Mouse (Mus musculus): ENCODE data around the gene Mfap4. TPM values are rescaled to one million over a fixed set of nuclear protein-coding genes. Genes with fewer than 3 reads are reported as not detected.

Gene Mfap4
- polyA plus RNA-seq, 1 experiment: not detected

DNA sequence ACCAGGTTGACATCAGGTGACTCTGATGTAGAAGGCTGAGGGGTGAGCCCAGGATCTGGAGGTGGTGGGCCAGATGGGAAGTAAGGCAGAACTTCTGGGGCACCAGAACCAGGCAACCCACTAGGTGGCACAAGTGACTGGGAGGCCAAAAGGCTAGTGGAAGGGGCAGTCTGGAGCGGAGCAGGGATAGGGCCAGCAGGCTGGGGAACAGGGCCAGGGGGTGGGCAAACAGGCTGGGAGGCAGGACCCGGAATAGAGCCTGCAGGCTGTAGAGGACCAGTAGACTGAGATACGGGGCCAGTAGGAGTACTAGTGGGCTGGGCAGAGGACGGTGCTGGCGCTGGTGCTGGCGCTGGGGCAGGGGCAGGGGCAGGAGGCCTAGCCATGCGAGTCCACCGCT lies 4.6 kb downstream of the Mfap4 start:
- Histone ChIP-seq H3K36me3 (ENCODE audit: control insufficient read depth, insufficient read depth) (peaks cover 49% of the 10 kb centered on the region), H3K79me2 (ENCODE audit: control insufficient read depth, insufficient read depth) (peaks cover 41% of the 10 kb centered on the region), H3K27me3 (ENCODE audit: control insufficient read depth, insufficient read depth, insufficient read length) (no peaks in the 10 kb centered on the region), H3K79me3 (ENCODE audit: low read depth) (peaks cover 25% of the 10 kb centered on the region), H3ac (ENCODE audit: control insufficient read depth, insufficient read length, low read depth) (no peak overlapping the region), H3K4me3 (ENCODE audit: insufficient read depth, poor library complexity, severe bottlenecking) (no peak overlapping the region)
- TF ChIP-seq MAX (IDR thresholded peaks at IDR 0.05) (no peak), CEBPB (IDR thresholded peaks at IDR 0.05; ENCODE audit: low read depth) (no peak), USF1 (IDR thresholded peaks at IDR 0.05; ENCODE audit: low read depth) (no peak), MYOD1 (IDR thresholded peaks at IDR 0.05; ENCODE audit: control insufficient read depth, insufficient read length, low read depth) (no peak), FOSL1 (IDR thresholded peaks at IDR 0.05; ENCODE audit: insufficient read depth, low read length, poor library complexity, severe bottlenecking) (no peak), MYOG (IDR thresholded peaks at IDR 0.05; ENCODE audit: control insufficient read depth, extremely low read depth, insufficient read length) (no peak), CTCF (IDR thresholded peaks at IDR 0.05; ENCODE audit: control insufficient read depth, insufficient read depth, insufficient read length) (no peak)

DNA sequence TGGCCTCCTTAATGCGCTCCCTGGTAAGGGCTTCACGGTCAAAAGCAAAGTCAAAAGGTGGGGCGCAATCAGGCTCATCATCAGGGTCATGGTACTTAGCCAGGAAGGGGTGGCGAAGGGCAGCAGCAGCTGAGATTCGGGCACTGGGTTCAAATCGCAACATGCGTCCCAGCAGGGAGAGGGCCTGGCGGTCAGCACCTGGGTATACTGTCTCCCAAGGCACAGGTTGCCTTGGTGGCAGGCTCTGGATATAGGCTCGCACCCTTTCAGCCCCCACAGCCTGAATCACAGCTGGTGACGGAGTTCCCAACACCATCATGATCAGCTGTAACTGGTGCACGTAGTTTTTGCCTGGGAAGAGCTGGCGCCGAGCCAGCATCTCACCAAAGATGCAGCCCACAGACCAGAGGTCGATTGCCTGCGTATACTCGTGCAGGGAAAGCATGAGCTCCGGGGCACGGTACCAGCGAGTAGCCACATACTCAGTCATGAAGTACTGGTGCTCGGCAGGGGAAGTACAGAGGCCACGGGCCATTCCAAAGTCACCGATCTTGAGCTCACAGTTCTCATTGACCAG lies 5.8 kb downstream of the Mfap4 start:
- H3K36me3 ChIP-seq (ENCODE audit: control insufficient read depth, insufficient read depth): peaks cover 49% of the 10 kb centered on the region
- H3K79me2 ChIP-seq (ENCODE audit: control insufficient read depth, insufficient read depth): peaks cover 41% of the 10 kb centered on the region
- TF ChIP-seq MYOD1 (IDR thresholded peaks at IDR 0.05; ENCODE audit: control insufficient read depth, insufficient read length, low read depth) (no peak), CEBPB (IDR thresholded peaks at IDR 0.05; ENCODE audit: low read depth) (no peak), FOSL1 (IDR thresholded peaks at IDR 0.05; ENCODE audit: insufficient read depth, low read length, poor library complexity, severe bottlenecking) (no peak), MYOG (IDR thresholded peaks at IDR 0.05; ENCODE audit: control insufficient read depth, extremely low read depth, insufficient read length) (no peak), USF1 (IDR thresholded peaks at IDR 0.05; ENCODE audit: low read depth) (no peak), CTCF (IDR thresholded peaks at IDR 0.05; ENCODE audit: control insufficient read depth, insufficient read depth, insufficient read length) (no peak)
- H3ac ChIP-seq (ENCODE audit: control insufficient read depth, insufficient read length, low read depth): no peak overlapping the region
- H3K79me3 ChIP-seq (ENCODE audit: low read depth): peaks cover 25% of the 10 kb centered on the region
- no peak overlapping the region for H3K4me3 ChIP-seq (ENCODE audit: insufficient read depth, poor library complexity, severe bottlenecking)
- H3K27me3 ChIP-seq (ENCODE audit: control insufficient read depth, insufficient read depth, insufficient read length): no peaks in the 10 kb centered on the region

DNA sequence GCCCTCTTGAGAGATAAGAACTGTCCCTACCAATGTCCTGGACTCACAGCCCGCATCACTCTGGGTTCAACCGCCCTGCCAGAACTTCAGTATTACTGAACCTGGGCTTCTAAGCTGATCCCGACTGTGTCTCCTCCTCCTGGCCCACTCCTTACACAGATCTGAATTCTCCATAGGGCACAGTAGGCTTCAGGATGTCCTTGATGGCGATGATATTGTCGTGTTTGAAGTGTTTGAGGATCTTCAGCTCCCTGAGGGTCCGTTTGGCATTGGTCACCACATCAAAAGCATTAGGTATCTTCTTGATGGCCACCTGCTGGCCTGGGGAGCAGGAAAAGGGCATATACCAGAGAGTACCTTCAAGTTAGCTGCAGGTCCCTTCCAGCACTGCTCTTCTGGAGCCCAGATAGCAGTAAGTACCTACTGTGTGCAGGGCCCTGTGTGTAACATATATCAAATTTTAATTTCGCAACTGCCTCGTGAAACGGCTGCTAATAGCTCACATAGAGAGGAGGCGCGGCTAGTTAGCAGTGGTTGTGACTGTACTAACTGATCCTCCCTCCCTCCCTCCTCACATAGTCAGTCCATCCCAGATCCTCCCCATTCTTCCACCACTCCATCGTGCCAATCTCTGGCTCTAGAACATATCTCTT lies 7.6 kb downstream of the Mfap4 start:
- H3ac ChIP-seq (ENCODE audit: control insufficient read depth, insufficient read length, low read depth): no peak overlapping the region
- TF ChIP-seq CEBPB (IDR thresholded peaks at IDR 0.05; ENCODE audit: low read depth) (peak; percentile 10), MAX (IDR thresholded peaks at IDR 0.05) (no peak)
- H3K79me2 ChIP-seq (ENCODE audit: control insufficient read depth, insufficient read depth): peaks cover 41% of the 10 kb centered on the region
- H3K79me3 ChIP-seq (ENCODE audit: low read depth): peaks cover 25% of the 10 kb centered on the region
- H3K4me3 ChIP-seq (ENCODE audit: insufficient read depth, poor library complexity, severe bottlenecking): peak overlapping the region; percentile 94
- no peaks in the 10 kb centered on the region for H3K27me3 ChIP-seq (ENCODE audit: control insufficient read depth, insufficient read depth, insufficient read length)
- H3K36me3 ChIP-seq (ENCODE audit: control insufficient read depth, insufficient read depth): peaks cover 49% of the 10 kb centered on the region

DNA sequence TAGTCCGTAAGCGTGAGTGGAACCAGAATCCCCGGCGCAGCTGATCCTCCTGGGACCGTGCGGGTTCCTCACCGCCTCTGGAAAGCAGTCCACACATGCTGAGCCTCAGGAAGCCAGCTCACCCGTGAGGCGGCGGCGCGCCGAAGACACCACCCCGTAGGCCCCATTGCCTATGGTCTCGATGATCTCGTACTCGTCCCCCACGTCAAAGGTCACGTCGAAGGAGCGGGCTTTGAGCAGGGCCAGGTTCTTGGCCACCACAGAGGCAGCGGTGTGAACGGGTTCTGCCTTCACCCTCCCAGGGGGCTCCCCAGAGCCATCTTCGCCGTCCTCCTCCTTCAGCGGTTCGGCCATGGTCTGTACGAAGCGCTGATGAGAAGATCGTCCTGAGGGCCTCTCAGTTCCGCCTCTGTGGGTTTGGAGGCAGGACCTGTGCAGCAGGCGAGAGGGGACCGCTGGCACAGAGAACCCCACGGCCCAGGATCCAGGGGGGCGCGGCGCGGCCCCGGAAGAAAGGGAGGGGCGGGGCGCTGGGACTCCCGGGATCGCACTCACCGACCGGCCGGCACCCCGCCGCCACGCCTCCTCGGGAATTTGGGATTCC lies 8.4 kb downstream of the Mfap4 start:
- Histone ChIP-seq H3ac (ENCODE audit: control insufficient read depth, insufficient read length, low read depth) (peak overlapping the region; percentile 98), H3K27me3 (ENCODE audit: control insufficient read depth, insufficient read depth, insufficient read length) (no peaks in the 10 kb centered on the region), H3K4me3 (ENCODE audit: insufficient read depth, poor library complexity, severe bottlenecking) (peak overlapping the region; percentile 94), H3K79me2 (ENCODE audit: control insufficient read depth, insufficient read depth) (peaks cover 41% of the 10 kb centered on the region), H3K36me3 (ENCODE audit: control insufficient read depth, insufficient read depth) (peaks cover 42% of the 10 kb centered on the region), H3K79me3 (ENCODE audit: low read depth) (peaks cover 25% of the 10 kb centered on the region)
- TF ChIP-seq MAX (IDR thresholded peaks at IDR 0.05): peak; percentile 18
- no peak for TF ChIP-seq CTCF (IDR thresholded peaks at IDR 0.05; ENCODE audit: control insufficient read depth, insufficient read depth, insufficient read length)

DNA sequence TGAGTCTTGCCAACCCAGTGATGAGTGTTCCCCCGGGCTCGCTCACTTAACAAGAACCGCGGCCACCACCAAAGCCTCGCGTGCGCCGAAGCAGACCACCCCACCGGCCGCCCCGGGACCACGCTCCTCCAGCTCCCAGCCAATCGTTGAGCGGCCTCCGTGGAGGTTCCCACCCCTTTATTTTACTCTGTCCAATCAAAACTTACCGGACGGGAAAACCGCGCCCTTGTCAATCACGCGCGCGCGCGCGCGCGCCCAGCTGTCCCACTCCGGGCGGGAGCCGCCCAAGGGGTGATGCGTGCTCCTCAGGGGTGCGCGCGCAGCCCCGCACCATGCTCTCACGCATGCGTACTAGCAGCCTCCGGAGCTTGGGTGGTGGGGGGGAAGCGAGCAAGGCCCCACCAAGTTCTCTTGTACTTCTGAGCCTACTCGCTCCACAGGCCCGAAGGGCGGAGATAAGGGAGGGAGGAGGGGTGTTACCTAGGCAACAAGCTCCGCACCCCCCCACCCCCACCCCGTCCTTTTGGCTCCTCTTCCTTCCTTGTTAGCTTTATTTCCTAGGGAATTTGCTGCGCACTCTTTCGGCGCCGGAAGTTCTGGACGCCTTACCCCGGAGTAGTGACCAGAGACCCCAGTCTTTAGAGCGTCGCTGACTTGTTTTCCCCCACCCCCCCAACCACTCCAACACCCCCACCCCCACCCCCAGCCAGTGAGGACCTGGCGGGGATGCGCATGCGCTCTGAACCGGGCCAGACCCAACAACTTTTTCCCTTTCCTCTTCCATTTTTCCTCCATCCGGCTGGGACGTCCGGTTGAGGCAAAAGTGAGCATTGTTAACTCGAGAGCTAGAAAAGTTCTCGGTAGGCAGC lies 9.1 kb downstream of the Mfap4 start, which contains the start of gene Mapk7:
Gene Mapk7, minus strand, starts transcription at position 278 of the 869 bp plus-strand sequence.
- no peak for TF ChIP-seq FOSL1 (IDR thresholded peaks at IDR 0.05; ENCODE audit: insufficient read depth, low read length, poor library complexity, severe bottlenecking)
- TF ChIP-seq MYOD1 (IDR thresholded peaks at IDR 0.05; ENCODE audit: control insufficient read depth, insufficient read length, low read depth): no peak
- TF ChIP-seq USF1 (IDR thresholded peaks at IDR 0.05; ENCODE audit: low read depth): no peak
- no peak for TF ChIP-seq CEBPB (IDR thresholded peaks at IDR 0.05; ENCODE audit: low read depth)
- TF ChIP-seq MAX (IDR thresholded peaks at IDR 0.05): peak; percentile 72
- no peak for TF ChIP-seq CTCF (IDR thresholded peaks at IDR 0.05; ENCODE audit: control insufficient read depth, insufficient read depth, insufficient read length)
- TF ChIP-seq MYOG (IDR thresholded peaks at IDR 0.05; ENCODE audit: control insufficient read depth, extremely low read depth, insufficient read length): no peak
- Histone ChIP-seq H3K36me3 (ENCODE audit: control insufficient read depth, insufficient read depth) (peaks cover 34% of the 10 kb centered on the region), H3K4me3 (ENCODE audit: insufficient read depth, poor library complexity, severe bottlenecking) (peak within 1 kb of the TSS; percentile 94), H3ac (ENCODE audit: control insufficient read depth, insufficient read length, low read depth) (peak within 1 kb of the TSS; percentile 98), H3K27me3 (ENCODE audit: control insufficient read depth, insufficient read depth, insufficient read length) (no peaks in the 10 kb centered on the region), H3K79me3 (ENCODE audit: low read depth) (peaks cover 25% of the 10 kb centered on the region), H3K79me2 (ENCODE audit: control insufficient read depth, insufficient read depth) (peaks cover 41% of the 10 kb centered on the region)
